Mouse (Mus musculus) thymus, postnatal 14 days (tissue): ENCODE measurements around the gene Gatad1.
"Not testable (repeated sequence)": the region's sequence is repeated elsewhere in the genome, so short reads cannot be mapped to it uniquely, and the experiment has no call there.

Experiments used
- DNase-seq: peaks from one replicate; pipeline ENCODE4 v3.0.0; 2021

Gene Gatad1

DNA sequence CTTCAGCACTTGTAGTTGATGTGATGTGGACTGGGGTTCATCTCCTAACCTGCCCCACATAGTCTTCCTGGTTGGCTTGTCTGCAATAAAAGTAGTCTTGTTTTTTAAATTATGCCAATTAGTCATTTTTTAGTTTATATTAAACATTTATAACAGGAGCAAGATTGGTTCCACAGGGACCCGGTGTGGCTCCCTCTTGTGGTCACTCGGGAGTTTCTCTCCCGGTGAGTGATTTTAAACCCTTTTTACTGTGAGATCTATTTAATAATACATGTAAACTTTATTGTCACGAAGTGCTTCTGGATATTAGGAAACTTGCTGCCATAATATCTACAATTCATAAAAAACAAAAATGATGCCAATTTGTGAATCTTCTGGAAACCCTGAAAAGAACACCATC lies 23.0 kb downstream of the Gatad1 start:
- peak; percentile 22 for DNase-seq

DNA sequence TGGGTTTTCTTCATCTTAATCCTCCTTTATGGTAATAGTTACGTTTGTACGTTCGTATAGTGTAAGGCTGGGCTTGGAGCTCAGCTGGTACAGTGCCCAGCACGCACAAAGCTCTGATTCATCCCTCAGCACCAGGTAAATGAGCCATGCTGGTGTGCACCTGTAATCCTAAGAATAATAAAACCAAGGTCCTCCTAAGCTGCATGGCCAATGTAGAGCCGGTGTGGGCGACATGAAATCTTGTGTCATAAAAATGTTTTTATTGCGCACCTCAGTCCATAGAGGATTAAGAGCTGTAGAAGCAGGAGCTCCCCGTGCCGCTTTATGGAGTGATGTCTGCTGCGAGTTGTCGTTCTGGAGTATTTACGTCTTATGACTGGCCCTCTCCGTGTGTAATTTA lies 23.7 kb downstream of the Gatad1 start:
- no peak for DNase-seq

DNA sequence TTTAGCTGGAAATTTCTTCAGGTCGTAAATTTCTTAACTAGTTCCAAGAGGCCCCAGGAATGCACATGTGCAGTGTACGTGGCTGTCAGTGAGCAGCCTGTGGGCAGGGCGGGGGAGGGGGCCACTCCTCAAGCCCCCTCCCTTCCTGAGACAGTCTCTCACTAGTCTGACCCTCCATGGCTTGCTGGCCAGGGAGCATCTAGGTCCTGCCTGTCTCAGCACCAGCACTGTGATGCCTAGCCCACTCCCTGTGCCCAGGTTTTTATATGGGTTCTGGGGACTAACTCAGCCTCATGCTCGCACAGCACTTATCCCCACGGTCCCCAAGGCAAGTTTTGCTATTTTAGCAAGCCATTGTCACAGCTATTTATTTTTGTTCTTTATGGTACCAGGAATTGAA lies 24.7 kb downstream of the Gatad1 start:
- no peak for DNase-seq

DNA sequence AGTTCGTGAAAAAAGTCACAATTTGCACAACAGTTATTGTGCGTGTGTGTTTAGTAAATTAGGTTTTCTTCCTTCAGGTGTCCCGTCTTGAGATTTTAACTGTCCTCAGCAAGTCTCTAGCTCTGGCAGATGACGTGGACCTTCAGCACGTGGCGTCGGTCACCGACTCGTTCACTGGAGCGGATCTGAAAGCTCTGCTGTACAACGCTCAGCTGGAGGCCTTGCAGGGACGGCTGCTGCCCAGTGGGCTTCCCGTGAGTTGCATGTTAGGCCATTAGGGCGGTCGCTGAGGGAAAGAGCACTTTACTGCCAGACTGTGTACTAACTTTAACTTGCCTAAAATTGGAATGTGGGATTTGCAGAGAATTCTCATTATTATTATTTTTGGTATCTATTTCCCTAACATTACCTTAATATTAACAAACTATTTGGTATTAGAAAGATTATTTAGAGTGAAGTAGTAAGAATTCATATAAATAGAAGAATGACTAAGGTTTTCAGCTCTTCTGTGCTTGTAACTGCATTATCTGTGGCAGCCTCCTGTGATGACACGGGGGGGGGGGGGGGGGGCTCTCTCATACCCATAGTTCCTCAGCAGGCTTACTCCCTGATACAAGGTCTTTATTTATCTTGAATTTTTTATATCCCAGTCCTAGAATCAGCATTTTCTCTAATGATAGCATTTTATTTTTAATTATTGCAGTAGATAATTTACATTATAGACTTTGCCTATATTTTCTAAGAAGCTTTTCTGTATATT lies 25.3 kb downstream of the Gatad1 start:
- DNase-seq, result no peak

DNA sequence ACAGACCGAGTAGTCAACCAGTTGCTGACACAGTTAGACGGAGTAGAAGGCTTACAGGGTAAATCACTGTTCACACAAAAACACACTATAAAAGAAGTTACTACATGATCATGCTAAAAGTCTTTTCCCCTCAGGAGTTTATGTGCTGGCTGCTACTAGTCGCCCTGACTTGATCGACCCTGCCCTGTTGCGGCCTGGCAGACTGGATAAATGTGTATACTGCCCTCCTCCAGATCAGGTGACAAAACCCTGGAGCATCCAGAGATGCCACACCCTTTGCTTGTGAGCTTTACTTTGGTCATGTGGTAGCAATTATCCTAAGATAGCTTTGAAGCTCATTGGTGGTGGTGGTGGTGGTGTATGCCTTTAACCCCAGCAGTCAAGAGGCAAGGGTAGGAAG lies 26.9 kb downstream of the Gatad1 start:
- DNase-seq, result no peak

DNA sequence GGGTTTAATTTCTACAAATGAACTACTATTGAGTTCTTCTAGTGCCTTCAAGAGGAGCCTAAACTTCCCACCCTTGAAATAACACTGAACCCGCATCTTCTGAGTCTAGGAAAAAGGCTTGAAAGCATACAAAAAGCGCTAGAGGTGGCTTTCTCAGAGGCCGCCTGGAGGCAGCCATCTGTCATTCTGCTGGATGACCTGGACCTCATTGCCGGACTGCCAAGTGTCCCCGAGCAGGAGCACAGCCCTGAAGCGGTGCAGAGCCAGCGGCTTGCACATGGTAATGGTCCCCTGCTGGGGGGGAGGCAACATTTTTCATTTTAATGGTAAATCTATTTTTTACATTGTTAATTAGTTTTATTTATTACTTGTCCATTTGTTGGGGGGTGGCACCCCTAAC lies 36.5 kb downstream of the Gatad1 start:
- no peak for DNase-seq

DNA sequence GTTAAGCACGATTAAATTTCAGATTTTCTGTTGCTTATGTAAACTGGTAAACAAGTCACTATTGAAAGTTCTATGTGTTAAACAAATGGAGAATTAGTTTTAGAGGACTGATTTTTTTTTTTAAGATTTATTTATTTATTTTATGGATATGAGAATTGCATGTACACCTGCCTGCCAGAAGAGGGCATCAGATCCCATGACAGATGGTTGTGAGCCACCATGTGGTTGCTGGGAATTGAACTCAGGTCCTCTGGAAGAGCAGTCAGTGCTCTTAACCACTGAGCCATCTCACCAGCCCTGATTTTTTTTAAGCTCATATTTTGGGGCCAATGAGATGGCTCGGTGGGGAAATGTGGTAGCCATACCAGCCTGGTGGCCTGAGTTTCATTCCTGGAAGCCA lies 45.1 kb downstream of the Gatad1 start:
- not testable (repeated sequence) for DNase-seq

DNA sequence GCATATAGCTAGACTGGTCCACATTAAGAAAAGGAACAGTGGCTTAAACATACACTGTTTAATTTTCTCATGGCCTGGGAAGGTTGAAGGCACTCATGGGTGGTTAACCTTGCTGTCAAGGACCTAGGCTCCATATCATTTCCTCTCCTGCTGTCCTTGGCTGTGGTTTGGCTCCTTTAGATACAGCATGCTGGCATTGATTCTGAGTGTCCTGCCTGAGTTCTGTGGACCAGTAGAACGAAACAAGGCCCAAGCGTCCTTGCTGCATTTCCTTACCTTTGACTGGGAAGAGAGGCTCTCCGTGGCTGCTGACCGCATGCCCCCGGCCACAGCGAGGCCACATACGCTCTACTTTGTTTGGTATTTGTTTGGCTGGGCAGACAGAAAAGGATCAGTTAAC lies 47.7 kb downstream of the Gatad1 start:
- DNase-seq, result no peak

DNA sequence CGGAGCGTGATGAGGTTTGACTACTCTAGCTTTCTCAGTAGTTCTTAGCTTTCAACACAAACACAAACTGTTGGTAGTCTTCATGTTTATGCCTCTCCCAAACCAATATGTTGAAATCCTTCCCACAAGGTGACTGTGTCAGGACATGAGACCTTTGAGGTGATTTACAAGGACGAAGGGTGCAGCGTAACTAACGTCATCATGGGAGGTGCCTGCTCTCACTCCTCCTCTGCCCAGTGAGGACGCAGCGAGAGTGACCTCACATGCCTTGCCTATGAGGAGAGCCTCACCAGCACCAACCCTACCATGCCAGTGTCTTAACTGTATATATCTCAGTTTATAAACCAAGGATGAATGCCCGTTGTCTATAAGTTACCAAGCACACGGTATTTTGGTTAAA lies 49.9 kb downstream of the Gatad1 start:
- DNase-seq, result no peak

DNA sequence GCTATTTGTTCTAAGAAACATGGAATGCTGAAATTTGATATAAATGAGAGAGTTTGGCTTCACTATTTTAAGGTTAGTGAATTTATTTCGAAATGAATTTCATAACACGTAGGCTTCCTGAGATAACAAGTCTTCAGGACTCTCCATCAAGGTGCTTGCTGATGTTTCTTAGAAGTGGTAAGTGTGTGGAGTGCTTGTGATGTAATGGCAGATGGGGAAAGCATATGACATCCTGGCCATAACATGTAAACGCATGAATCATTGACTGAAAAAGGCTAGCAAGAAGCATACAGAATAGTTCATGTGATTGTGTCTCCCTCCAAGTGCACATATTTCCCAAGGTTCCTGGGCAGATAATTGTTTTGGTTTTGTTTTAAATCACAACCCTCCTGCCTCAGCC lies 56.2 kb downstream of the Gatad1 start:
- DNase-seq, result no peak

DNA sequence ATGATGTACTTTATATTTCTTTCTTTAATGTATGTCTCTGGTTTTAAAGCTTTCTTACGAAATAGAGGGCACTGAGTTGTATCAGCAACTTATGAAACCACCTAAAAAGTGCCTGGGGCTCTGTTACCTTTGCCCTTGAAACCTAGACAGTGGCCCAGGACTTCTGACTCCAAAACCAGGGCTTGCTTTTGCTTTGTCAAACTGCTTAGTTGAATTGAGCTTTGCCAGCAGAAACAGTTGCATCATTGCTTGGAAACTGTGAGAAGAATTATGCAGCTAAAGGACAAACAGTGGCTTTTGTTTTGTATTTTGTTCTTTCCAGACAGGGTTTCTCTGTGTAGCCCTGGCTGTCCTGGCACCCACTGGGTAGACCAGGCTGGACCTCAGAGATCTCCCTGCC lies 56.7 kb downstream of the Gatad1 start:
- no peak for DNase-seq

DNA sequence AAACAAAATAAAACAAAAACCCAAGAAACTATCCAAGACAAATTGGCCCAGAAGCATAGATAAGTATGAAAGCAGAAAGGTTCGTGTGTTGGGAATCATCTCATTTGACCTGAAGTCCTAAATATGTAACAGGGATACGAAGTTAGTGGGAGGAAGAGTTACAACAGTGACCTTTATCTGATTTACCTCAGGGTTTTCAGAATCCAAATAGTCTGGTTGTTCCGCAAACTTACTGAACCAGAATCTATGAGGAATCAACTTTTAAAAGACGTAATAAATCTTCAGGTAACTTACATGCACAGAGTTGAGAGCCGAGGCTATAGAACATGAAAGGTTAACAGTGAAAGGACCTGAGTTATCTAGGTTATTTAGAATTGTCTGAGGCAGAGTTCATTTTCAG lies 58.2 kb downstream of the Gatad1 start:
- DNase-seq, result no peak

DNA sequence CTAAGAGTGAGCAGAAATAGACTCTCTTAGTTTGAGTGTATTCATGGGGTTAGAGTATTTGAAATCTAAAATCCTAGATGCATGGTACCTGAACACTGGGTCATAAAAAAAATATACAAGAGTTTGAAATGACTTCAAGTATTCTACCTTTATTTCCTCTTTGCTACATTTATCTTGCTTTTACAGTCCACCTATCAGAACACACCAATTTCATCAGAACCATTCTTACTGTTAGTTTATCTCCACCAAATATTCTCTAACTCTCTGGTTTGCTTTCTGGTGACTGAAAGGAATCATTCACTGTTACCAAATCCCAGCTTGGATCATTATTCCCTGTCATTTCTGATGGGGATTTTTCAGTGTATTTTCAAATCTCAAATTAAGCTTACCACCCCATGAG lies 59.8 kb downstream of the Gatad1 start:
- no peak for DNase-seq

DNA sequence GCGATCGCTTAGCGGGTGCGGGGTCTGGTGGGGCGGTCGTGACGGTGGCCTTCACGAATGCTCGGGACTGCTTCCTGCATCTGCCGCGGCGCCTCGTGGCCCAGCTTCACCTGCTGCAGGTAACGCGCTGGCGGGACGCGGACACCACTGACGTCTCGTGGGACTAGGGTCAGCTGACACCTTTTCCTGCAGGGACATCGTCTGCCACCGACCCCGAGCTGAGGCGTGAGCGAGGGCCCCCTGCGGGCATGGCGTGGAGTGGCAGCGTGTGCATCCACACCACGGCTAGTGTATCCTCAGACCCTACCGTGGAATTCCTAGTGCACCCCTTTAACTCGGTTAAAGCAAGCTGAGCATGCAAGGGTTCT lies 60.6 kb downstream of the Gatad1 start, which contains the start of gene Rbm48:
TSS of gene Rbm48 (minus strand) at position 187 of the 368 bp plus-strand sequence.
- peak; percentile 84 for DNase-seq

DNA sequence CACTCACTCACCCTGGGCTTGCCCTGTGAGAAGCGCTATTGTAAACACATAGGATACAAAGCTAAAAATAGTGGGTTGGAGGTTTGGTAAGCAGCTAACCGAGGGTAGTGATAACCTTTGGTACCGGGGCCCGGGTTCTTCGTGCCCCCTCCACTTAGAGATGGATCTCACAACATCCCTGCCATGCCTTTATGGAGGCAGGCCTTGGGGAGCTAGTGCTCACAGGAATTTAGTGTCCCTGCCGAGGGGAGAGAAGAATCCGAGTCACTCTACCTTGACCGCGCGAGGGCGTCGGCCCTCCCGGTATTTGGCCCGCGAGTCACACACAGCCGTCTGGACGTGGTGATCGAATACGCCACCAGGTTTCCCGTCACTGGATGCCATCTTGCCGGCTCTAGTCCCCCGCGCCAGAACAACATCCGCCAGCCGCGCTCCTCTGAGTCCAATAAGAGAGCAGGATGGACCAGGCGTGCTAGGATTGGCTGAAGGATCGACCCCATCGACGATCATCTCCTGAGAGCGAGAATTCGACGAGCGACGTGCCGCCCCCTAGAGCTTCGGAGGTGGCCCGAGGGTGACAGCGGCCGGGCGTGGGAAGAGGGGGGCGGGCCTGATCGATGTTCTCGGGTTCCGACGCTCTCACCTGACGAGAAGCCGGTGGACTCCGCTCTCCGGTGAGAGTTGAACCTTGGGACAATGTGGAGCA lies 61.1 kb downstream of the Gatad1 start, which contains the start of gene Pex1:
TSS of gene Pex1 (plus strand) at position 374 of the 706 bp plus-strand sequence.
- DNase-seq, result peak; percentile 95
